Mouse (Mus musculus) B cell, adult 62 days (primary cell): ENCODE measurements around the gene Pip5kl1. TPM values are rescaled to one million over a fixed set of nuclear protein-coding genes. Genes with fewer than 3 reads are reported as not detected.

Experiments
- total RNA-seq: library from RNA; stranded (reverse); gene quantifications from 4 replicates; pipeline ENCODE4 v1.2.4, GENCODE M21; 2023

The Pip5kl1 gene
- 0.57 to 2.8 TPM (median 1.4 TPM) in 4 replicates for total RNA-seq

GRCm38 (mm10) chr2:32574497-32574896 is at the start of gene Pip5kl1:
Gene Pip5kl1 (plus strand): TSS chr2:32574797.

GRCm38 (mm10) chr2:32534733-32535471 is 39.7 kb upstream of the Pip5kl1 start, which contains the start of gene Fam102a:
Gene Fam102a (plus strand): TSS chr2:32535332.

DNA sequence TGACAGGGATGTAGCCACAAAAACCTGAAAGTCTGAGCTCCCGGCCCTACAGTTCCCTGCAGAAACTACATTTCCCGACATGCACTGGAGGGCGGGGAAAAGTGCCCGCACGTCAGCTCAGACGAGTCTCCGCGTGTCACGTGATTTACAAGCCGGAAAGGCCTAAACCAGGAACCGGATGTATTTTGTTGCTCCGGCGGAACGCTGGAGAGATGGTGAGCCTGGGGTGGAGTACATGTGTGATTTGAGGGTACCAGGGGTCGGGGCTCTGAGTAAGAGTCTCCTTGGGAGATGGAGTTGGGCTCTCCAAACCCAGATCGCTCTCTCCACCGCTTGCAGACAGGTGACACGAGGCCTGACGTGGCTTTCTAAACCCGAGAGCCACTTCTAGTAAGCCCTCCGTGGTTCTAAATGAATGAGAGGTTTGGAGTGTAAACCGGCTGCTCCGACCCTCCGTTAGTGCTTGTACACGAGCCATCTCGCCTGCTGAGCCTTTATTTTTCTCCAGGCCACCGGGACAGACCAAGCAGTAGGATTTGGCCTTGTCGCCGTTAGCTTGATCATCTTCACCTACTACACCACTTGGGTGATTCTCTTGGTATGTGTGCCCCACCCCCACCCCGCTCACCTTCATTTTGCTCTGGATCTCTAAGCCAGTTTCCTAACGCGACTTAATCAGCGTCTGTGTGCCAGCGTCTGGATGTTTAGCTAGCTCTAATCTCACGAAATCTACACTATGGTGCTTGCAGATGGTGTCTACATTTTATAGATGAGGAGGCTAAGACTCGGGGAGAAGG is 3.7 kb upstream of the Pip5kl1 start, which contains the start of gene Dpm2:
Gene Dpm2 (plus strand): TSS at position 161 of the 797 bp plus-strand sequence.

GRCm38 (mm10) chr2:32575586-32576160 is 1.1 kb downstream of the Pip5kl1 start, which contains the start of gene 9430097D07Rik:
Gene 9430097D07Rik (minus strand): TSS chr2:32575684.

DNA sequence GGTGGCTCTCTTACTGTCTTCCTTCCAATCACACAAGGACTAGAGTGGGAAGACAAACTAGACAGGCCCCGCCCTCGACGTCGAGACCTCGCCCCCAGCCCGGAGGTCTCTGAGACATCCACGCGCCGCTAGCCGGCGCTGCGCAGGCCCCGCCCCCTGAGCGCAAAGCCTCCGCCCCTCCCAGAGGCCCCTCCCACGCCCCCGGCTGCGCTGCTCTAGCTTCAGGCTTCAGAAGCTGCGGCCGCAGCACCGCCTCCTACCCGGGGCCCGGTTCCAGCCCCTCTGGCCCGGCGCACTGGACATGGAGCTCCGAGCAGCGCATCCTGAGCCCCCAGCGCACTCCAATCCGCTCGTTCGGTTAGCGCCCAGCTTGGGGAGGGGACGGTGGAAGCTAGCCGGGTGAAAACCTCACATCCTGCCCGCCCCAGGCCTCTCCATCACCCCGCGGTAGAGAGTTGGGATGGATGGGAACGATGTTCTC is 12.3 kb downstream of the Pip5kl1 start, which contains the start of gene St6galnac4:
Gene St6galnac4 (plus strand): TSS at position 225 of the 481 bp plus-strand sequence.

DNA sequence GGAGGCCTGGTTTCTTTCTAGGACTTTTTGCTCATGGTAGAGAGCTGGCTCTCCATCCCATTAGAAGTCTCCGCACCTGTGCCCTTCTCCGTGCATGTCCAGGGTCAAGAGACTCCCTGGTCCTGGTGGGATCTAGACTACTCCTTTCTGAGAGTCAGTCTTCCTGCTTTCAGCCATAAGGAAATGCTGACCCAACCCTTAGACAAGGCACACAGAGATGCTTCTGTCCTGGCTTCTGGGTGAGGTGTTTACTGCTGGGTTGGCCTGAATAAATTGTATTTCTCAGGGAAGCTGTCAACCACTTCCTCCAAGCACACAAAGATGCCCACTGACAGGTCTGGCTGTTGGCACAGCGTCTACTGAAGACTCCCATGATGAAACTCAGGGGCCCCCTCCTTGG is 24.8 kb downstream of the Pip5kl1 start, which contains the start of gene St6galnac6:
Gene St6galnac6 (plus strand): TSS at position 301 of the 400 bp plus-strand sequence.

DNA sequence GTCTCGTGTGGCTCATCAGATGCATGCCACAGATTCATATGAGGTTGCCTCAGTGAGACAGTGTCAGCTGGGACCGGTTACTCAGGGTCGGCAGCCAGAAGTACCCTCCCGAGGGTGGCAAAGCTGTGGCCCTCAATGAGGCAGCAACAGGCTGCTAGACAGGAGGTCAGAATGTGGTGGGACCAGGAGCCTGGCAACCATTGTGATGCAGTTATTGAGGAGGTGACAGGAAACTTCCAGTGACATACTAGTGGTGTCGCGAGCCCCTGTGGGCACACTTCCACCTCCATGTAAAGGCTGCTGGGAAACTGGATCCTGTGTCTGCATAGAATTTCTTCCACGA is 46.9 kb downstream of the Pip5kl1 start, which contains the start of gene Ak1:
Gene Ak1 (plus strand): TSS at position 242 of the 343 bp plus-strand sequence.

Other genes starting within 250 kb of the Pip5kl1 start
- gene Ciz1, start 222.5 kb upstream of the Pip5kl1 start, total RNA-seq, result 129 to 145 TPM (median 135 TPM) in 4 replicates
- gene Dnm1, start 221.5 kb upstream of the Pip5kl1 start, total RNA-seq, result 0.53 TPM in 1 of 4 replicates, not detected in the others
- 45.9 to 49.6 TPM (median 48.1 TPM) in 4 replicates for gene 1110008P14Rik, start 192.9 kb upstream of the Pip5kl1 start, total RNA-seq
- gene Lcn2, start 186.5 kb upstream of the Pip5kl1 start, total RNA-seq, result 1.1 to 2.4 TPM (median 2.2 TPM) in 3 of 4 replicates, not detected in the other
- 7.4 to 9.9 TPM (median 9.3 TPM) in 4 replicates for gene Ptges2, start 178.9 kb upstream of the Pip5kl1 start, total RNA-seq
- gene Naif1, start 124.3 kb upstream of the Pip5kl1 start, total RNA-seq, result 4.3 to 4.8 TPM (median 4.6 TPM) in 4 replicates
- 38.8 to 45.2 TPM (median 41.0 TPM) in 4 replicates for gene Slc25a25, start 123.4 kb upstream of the Pip5kl1 start, total RNA-seq
- gene Fam102a, start 39.5 kb upstream of the Pip5kl1 start, total RNA-seq, result 67.0 to 70.2 TPM (median 68.4 TPM) in 4 replicates
- 51.3 to 67.8 TPM (median 59.1 TPM) in 4 replicates for gene Dpm2, start 3.9 kb upstream of the Pip5kl1 start, total RNA-seq
- gene 9430097D07Rik, start 887 bp downstream of the Pip5kl1 start, total RNA-seq, result not detected in 4 replicates
- 59.5 to 63.4 TPM (median 60.8 TPM) in 4 replicates for gene St6galnac4, start 12.3 kb downstream of the Pip5kl1 start, total RNA-seq
- gene St6galnac6, start 24.9 kb downstream of the Pip5kl1 start, total RNA-seq, result 6.1 to 11.7 TPM (median 8.8 TPM) in 4 replicates
- gene Ak1, start 47.0 kb downstream of the Pip5kl1 start, total RNA-seq, result 0.29 to 1.5 TPM (median 1.2 TPM) in 3 of 4 replicates, not detected in the other
- gene Eng, start 71.8 kb downstream of the Pip5kl1 start, total RNA-seq, result 0.36 to 0.98 TPM (median 0.64 TPM) in 4 replicates
- gene Fpgs, start 129.3 kb downstream of the Pip5kl1 start, total RNA-seq, result 28.2 to 32.0 TPM (median 29.1 TPM) in 4 replicates
- 141 to 157 TPM (median 152 TPM) in 4 replicates for gene Cdk9, start 138.3 kb downstream of the Pip5kl1 start, total RNA-seq
- 87.7 to 98.5 TPM (median 92.5 TPM) in 4 replicates for gene Sh2d3c, start 146.3 kb downstream of the Pip5kl1 start, total RNA-seq
- gene 6330409D20Rik, start 166.2 kb downstream of the Pip5kl1 start, total RNA-seq, result not detected in 4 replicates
- gene Tor2a, start 182.4 kb downstream of the Pip5kl1 start, total RNA-seq, result 29.3 to 33.7 TPM (median 32.8 TPM) in 4 replicates
- gene Ttc16, start 200.8 kb downstream of the Pip5kl1 start, total RNA-seq, result 0.27 TPM in 1 of 4 replicates, not detected in the others
- 3.1 to 7.2 TPM (median 4.9 TPM) in 4 replicates for gene Ptrh1, start 201.0 kb downstream of the Pip5kl1 start, total RNA-seq
- gene Cfap157, start 209.6 kb downstream of the Pip5kl1 start, total RNA-seq, result not detected in 4 replicates